Mouse (Mus musculus) forebrain, embryonic 14.5 days (tissue): ENCODE data around the gene Cltc. TPM values are rescaled to one million over a fixed set of nuclear protein-coding genes. Genes with fewer than 3 reads are reported as not detected.
A peak's percentile ranks its signal among the peaks of the same experiment; 100 is the strongest.

ENCODE experiments used
- ATAC-seq: fragments of 200-750 bp; cut with Nextera tagmentation; 2 replicates; pipeline ENCODE4 v1.8.0; 2017; ENCODE audit warnings: mild to moderate bottlenecking, moderate library complexity
- DNase-seq: peaks from one replicate; pipeline ENCODE4 v3.0.0-alpha.2; 2015; ENCODE audit warnings: low spot score
- H3K27ac ChIP-seq: fragments of 300-500 bp; sonication (generic); 2 replicates; pipeline ENCODE4 v1.5.1; 2014; ENCODE audit warnings: low read depth, mild to moderate bottlenecking, control low read depth, low read length, moderate library complexity
- H3K27me3 ChIP-seq: fragments of 300-500 bp; sonication (generic); replicated peaks from 2 replicates; pipeline ENCODE4 v1.6.1; 2014; ENCODE audit warnings: low read length, control low read depth, mixed read lengths; ENCODE audit not compliant: control insufficient read depth, insufficient read depth
- H3K36me3 ChIP-seq: fragments of 300-500 bp; sonication (generic); 2 replicates; pipeline ENCODE4 v1.6.1; 2014; ENCODE audit warnings: low read length, control low read depth; ENCODE audit not compliant: control insufficient read depth, insufficient read depth
- H3K4me1 ChIP-seq: fragments of 300-500 bp; sonication (generic); 2 replicates; pipeline ENCODE4 v1.6.1; 2014; ENCODE audit warnings: antibody characterized with exemption, low read length, control low read depth; ENCODE audit not compliant: control insufficient read depth, insufficient read depth
- H3K4me2 ChIP-seq: fragments of 300-500 bp; sonication (generic); 2 replicates; pipeline ENCODE4 v1.6.1; 2014; ENCODE audit warnings: mild to moderate bottlenecking, control low read depth, low read length
- H3K4me3 ChIP-seq: fragments of 300-500 bp; sonication (generic); 2 replicates; pipeline ENCODE4 v1.5.1; 2014; ENCODE audit warnings: low read depth, low read length, control low read depth
- H3K9ac ChIP-seq: fragments of 300-500 bp; sonication (generic); 2 replicates; pipeline ENCODE4 v1.6.1; 2014; ENCODE audit warnings: mild to moderate bottlenecking, low read length, control low read depth, moderate library complexity
- H3K9me3 ChIP-seq: fragments of 300-500 bp; sonication (generic); replicated peaks from 2 replicates; pipeline ENCODE4 v1.6.1; 2016; ENCODE audit warnings: low read length, control low read depth, mixed read lengths; ENCODE audit not compliant: control insufficient read depth
- WGBS: fragments of 180-500 bp; shearing (Covaris S2); extraction: QIAGEN DNeasy Blood & Tissue Kit; methylation state at CpG from one replicate; pipeline ENCODE4 v1.1.7; 2014; 5-methylcytosine and 5-hydroxymethylcytosine counted together
- polyA plus RNA-seq: library from polyadenylated mRNA; unstranded; fragments of >200 nt; fragmentation: Nextera tagmentation; extraction: Ambion mirVana; gene quantifications from 2 replicates; pipeline ENCODE4 v1.2.1, GENCODE M21; 2014

The Cltc gene
- polyA plus RNA-seq, 1 experiment from 2014 or later = 138 TPM

- Histone ChIP-seq H3K9me3 (no peaks in the 10 kb centered on the region), H3K27ac (no peak overlapping the region), H3K4me2 (no peak overlapping the region), H3K9ac (no peak overlapping the region), H3K27me3 (no peaks in the 10 kb centered on the region), H3K4me1 (peaks cover 12% of the 10 kb centered on the region), H3K36me3 (no peaks in the 10 kb centered on the region), H3K4me3 (no peak overlapping the region)
- DNase-seq (no peak), ATAC-seq (no peak)
- 90% methylated on average over 2 of the region's 2 CpGs for WGBS
These were observed 2.5 kb upstream of the Cltc start for GRCm38 (mm10) chr11:86759886-86760285.

- no peak overlapping the region for H3K4me3 ChIP-seq
- H3K9me3 ChIP-seq = no peaks in the 10 kb centered on the region
- ATAC-seq = no peak
- peaks cover 12% of the 10 kb centered on the region for H3K4me1 ChIP-seq
- no peaks in the 10 kb centered on the region for H3K36me3 ChIP-seq
- DNase-seq = no peak
- no peak overlapping the region for H3K4me2 ChIP-seq
- no peak overlapping the region for H3K9ac ChIP-seq
- WGBS = 81% methylated on average over 1 of the region's 1 CpGs
- no peak overlapping the region for H3K27ac ChIP-seq
- no peaks in the 10 kb centered on the region for H3K27me3 ChIP-seq
These were observed 1.9 kb upstream of the Cltc start for GRCm38 (mm10) chr11:86759226-86759625.

GRCm38 (mm10) chr11:86758559-86758958 lies 1.2 kb upstream of the Cltc start:
- peak overlapping the region; percentile 92 for H3K4me3 ChIP-seq
- peak; percentile 13 for DNase-seq
- H3K9ac ChIP-seq = peak overlapping the region; percentile 89
- H3K4me2 ChIP-seq = peak overlapping the region; percentile 53
- 32% methylated on average over 6 of the region's 6 CpGs for WGBS
- no peaks in the 10 kb centered on the region for H3K9me3 ChIP-seq
- H3K4me1 ChIP-seq = peaks cover 12% of the 10 kb centered on the region
- H3K27ac ChIP-seq = peak overlapping the region; percentile 97
- ATAC-seq = no peak
- no peaks in the 10 kb centered on the region for H3K27me3 ChIP-seq
- no peaks in the 10 kb centered on the region for H3K36me3 ChIP-seq

GRCm38 (mm10) chr11:86757142-86757479 lies 254 bp downstream of the Cltc start:
- peaks cover 12% of the 10 kb centered on the region for H3K4me1 ChIP-seq
- peak overlapping the region; percentile 89 for H3K9ac ChIP-seq
- H3K4me3 ChIP-seq = peak overlapping the region; percentile 92
- H3K4me2 ChIP-seq = peak overlapping the region; percentile 93
- DNase-seq (no peak), ATAC-seq (peak; percentile 78; the same call in 1 of the 2 replicates)
- no peaks in the 10 kb centered on the region for H3K36me3 ChIP-seq
- no peaks in the 10 kb centered on the region for H3K27me3 ChIP-seq
- H3K27ac ChIP-seq = peak overlapping the region; percentile 97
- 0% methylated on average over 18 of the region's 18 CpGs for WGBS
- H3K9me3 ChIP-seq = no peaks in the 10 kb centered on the region

GRCm38 (mm10) chr11:86756156-86757141 lies 916 bp downstream of the Cltc start:
- H3K27ac ChIP-seq = peak overlapping the region; percentile 97
- ATAC-seq (peak; percentile 8), DNase-seq (peak; percentile 57)
- peak overlapping the region; percentile 92 for H3K4me3 ChIP-seq
- no peaks in the 10 kb centered on the region for H3K36me3 ChIP-seq
- H3K4me1 ChIP-seq = peaks cover 12% of the 10 kb centered on the region
- no peaks in the 10 kb centered on the region for H3K9me3 ChIP-seq
- peak overlapping the region; percentile 93 for H3K4me2 ChIP-seq
- H3K27me3 ChIP-seq = no peaks in the 10 kb centered on the region
- H3K9ac ChIP-seq = peak overlapping the region; percentile 89
- 2% methylated on average over 31 of the region's 31 CpGs for WGBS

GRCm38 (mm10) chr11:86752404-86752803 lies 5.0 kb downstream of the Cltc start:
- DNase-seq (no peak), ATAC-seq (no peak)
- Histone ChIP-seq H3K27ac (no peak overlapping the region), H3K4me1 (peaks cover 14% of the 10 kb centered on the region), H3K36me3 (no peaks in the 10 kb centered on the region), H3K4me2 (no peak overlapping the region), H3K9ac (no peak overlapping the region), H3K27me3 (no peaks in the 10 kb centered on the region), H3K9me3 (no peaks in the 10 kb centered on the region), H3K4me3 (no peak overlapping the region)

GRCm38 (mm10) chr11:86751010-86751409 lies 6.4 kb downstream of the Cltc start:
- DNase-seq (no peak), ATAC-seq (no peak)
- H3K4me1 ChIP-seq = peaks cover 12% of the 10 kb centered on the region
- H3K4me2 ChIP-seq = no peak overlapping the region
- H3K4me3 ChIP-seq = no peak overlapping the region
- no peaks in the 10 kb centered on the region for H3K27me3 ChIP-seq
- H3K36me3 ChIP-seq = no peaks in the 10 kb centered on the region
- H3K9me3 ChIP-seq = no peaks in the 10 kb centered on the region
- H3K27ac ChIP-seq = no peak overlapping the region
- no peak overlapping the region for H3K9ac ChIP-seq
- 100% methylated on average over 1 of the region's 1 CpGs for WGBS

GRCm38 (mm10) chr11:86749776-86750423 lies 7.5 kb downstream of the Cltc start:
- no peak overlapping the region for H3K27ac ChIP-seq
- WGBS = 33% methylated on average over 3 of the region's 3 CpGs
- peaks cover 5% of the 10 kb centered on the region for H3K4me1 ChIP-seq
- no peaks in the 10 kb centered on the region for H3K27me3 ChIP-seq
- no peak overlapping the region for H3K4me3 ChIP-seq
- no peak for ATAC-seq
- H3K4me2 ChIP-seq = no peak overlapping the region
- no peaks in the 10 kb centered on the region for H3K9me3 ChIP-seq
- H3K9ac ChIP-seq = no peak overlapping the region
- H3K36me3 ChIP-seq = no peaks in the 10 kb centered on the region
- peak; percentile 23 for DNase-seq
